In the genomic region with DNA sequence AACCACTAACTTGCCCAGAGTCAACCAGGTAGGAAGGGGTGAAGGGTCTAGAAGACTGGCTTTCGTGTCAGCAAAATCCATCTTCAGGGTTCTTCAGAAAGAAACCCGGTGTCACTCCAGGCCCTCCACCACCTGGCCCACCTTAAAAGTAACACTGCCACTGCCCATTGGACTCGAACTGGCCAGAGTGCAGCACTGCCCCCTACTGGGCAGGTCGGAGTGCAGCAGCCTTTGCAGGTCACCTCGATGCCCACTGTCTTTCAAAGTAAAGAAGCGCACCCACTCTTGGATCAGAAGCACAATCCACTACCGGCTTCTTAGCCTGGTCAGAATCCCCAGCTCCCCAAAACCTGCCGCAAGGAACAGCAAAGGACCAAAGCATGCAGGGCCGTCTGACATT, we compare ENCODE assay signal across 8 mouse cellular contexts.
A peak's percentile ranks its signal among the peaks of the same experiment; 100 is the strongest.
DNase-seq lines count a peak whose midpoint lies in the region; ATAC-seq lines count a peak whose summit lies in the region.

No protein-coding gene starts in this region.

- 63% methylated on average over 9 of the region's 9 CpGs for WGBS in liver, embryonic 12.5 days (ENCODE audit: insufficient replicate concordance)
- 74% methylated on average over 9 of the region's 9 CpGs for WGBS in midbrain, embryonic 15.5 days

- DNase-seq in liver (peak; percentile 39), R1 (ENCODE audit: low read depth, low spot score) (peak; percentile 41)
- peak; percentile 76 to 82 for DNase-seq in cerebellum, postnatal 25 days
- DNase-seq in spleen, postnatal 10 days (ENCODE audit: low spot score in 2 of 2), result peak; percentile 28 to 57
- no peak for DNase-seq in heart, postnatal 4 days
- no peak for DNase-seq in frontal cortex, postnatal 36 days (ENCODE audit: low spot score in 2 of 2)

- no peak overlapping the region for H3K4me3 ChIP-seq in liver, embryonic 12.5 days
- no peak overlapping the region for H3K4me3 ChIP-seq in midbrain, embryonic 15.5 days

- no peaks in the 10 kb centered on the region for H3K27me3 ChIP-seq in liver, embryonic 12.5 days (replicated peaks)
- no peaks in the 10 kb centered on the region for H3K27me3 ChIP-seq in midbrain, embryonic 15.5 days (replicated peaks)

- no peaks in the 10 kb centered on the region for H3K9me3 ChIP-seq in liver, embryonic 12.5 days (replicated peaks)
- H3K9me3 ChIP-seq in midbrain, embryonic 15.5 days, result no peaks in the 10 kb centered on the region

- H3K4me1 ChIP-seq in liver, embryonic 12.5 days, result no peaks in the 10 kb centered on the region
- peaks cover 2% of the 10 kb centered on the region; the same call in 1 of the 2 replicates for H3K4me1 ChIP-seq in midbrain, embryonic 15.5 days

- ATAC-seq in liver, embryonic 12.5 days, result no peak
- ATAC-seq in midbrain, embryonic 15.5 days (replicated peaks), result no peak

- no peak overlapping the region for H3K4me2 ChIP-seq in liver, embryonic 12.5 days
- no peak overlapping the region for H3K4me2 ChIP-seq in midbrain, embryonic 15.5 days

- no peak overlapping the region for H3K9ac ChIP-seq in liver, embryonic 12.5 days
- H3K9ac ChIP-seq in midbrain, embryonic 15.5 days, result no peak overlapping the region

- no peak overlapping the region for H3K27ac ChIP-seq in liver, embryonic 12.5 days
- H3K27ac ChIP-seq in midbrain, embryonic 15.5 days, result no peak overlapping the region

- H3K36me3 ChIP-seq in liver, embryonic 12.5 days, result no peaks in the 10 kb centered on the region
- no peaks in the 10 kb centered on the region for H3K36me3 ChIP-seq in midbrain, embryonic 15.5 days (replicated peaks)

Comparison
In these comparisons a context has a peak if more than half of its experiments do, and no peak if none do; other contexts are left out.
1. DNase-seq: peak in liver (single experiment), R1 (single experiment), cerebellum, postnatal 25 days (2 of 2) and spleen, postnatal 10 days (2 of 2); none in heart, postnatal 4 days (single experiment) and frontal cortex, postnatal 36 days (0 of 2).